Mouse (Mus musculus) heart, embryonic 14.5 days (tissue): ENCODE results near the gene Grik2. TPM values are rescaled to one million over a fixed set of nuclear protein-coding genes. Genes with fewer than 3 reads are reported as not detected.
"Not testable (repeated sequence)": the region's sequence is repeated elsewhere in the genome, so short reads cannot be mapped to it uniquely, and the experiment has no call there.

ENCODE experiments used
- ATAC-seq: fragments of 200-750 bp; cut with Nextera tagmentation; 2 replicates; pipeline ENCODE4 v1.8.0; 2017; ENCODE audit warnings: low read depth, moderate TSS enrichment; ENCODE audit not compliant: insufficient number of reproducible peaks, insufficient read depth, low FRiP score
- H3K27ac ChIP-seq, 2 experiments: fragments of 200-500 bp in 1 of 2; fragments of 300-500 bp in 1 of 2; sonication (generic) in 1 of 2; replicated peaks in 1 of 2; 2 replicates each; pipeline ENCODE4 v1.5.1; 2012 to 2014; ENCODE audit warnings: low read depth in 2 of 2, low read length in 2 of 2, control low read depth in 1 of 2, mild to moderate bottlenecking in 1 of 2, mixed read lengths in 1 of 2; ENCODE audit not compliant: control insufficient read depth in 1 of 2, insufficient read depth in 1 of 2
- H3K27me3 ChIP-seq: fragments of 300-500 bp; sonication (generic); 2 replicates; pipeline ENCODE4 v1.6.1; 2014; ENCODE audit warnings: mild to moderate bottlenecking, low read length, control low read depth; ENCODE audit not compliant: control insufficient read depth, insufficient read depth
- H3K36me3 ChIP-seq: fragments of 300-500 bp; sonication (generic); 2 replicates; pipeline ENCODE4 v1.6.1; 2014; ENCODE audit warnings: mild to moderate bottlenecking, control low read depth, low read length, mixed read lengths; ENCODE audit not compliant: control insufficient read depth, insufficient read depth
- H3K4me1 ChIP-seq, 2 experiments: fragments of 200-500 bp in 1 of 2; fragments of 300-500 bp in 1 of 2; sonication (generic) in 1 of 2; 2 replicates each; pipeline ENCODE4 v1.6.1; 2012 to 2014; ENCODE audit warnings: low read length in 2 of 2, control low read depth in 1 of 2, mixed read lengths in 1 of 2; ENCODE audit not compliant: control insufficient read depth in 2 of 2, insufficient read depth in 2 of 2
- H3K4me2 ChIP-seq: fragments of 300-500 bp; sonication (generic); 2 replicates; pipeline ENCODE4 v1.6.1; 2014; ENCODE audit warnings: mild to moderate bottlenecking, low read length
- H3K4me3 ChIP-seq, 2 experiments: fragments of 200-500 bp in 1 of 2; fragments of 300-500 bp in 1 of 2; sonication (generic) in 1 of 2; 2 replicates each; pipeline ENCODE4 v1.5.1; 2012 to 2014; ENCODE audit warnings: low read length in 2 of 2, mild to moderate bottlenecking in 2 of 2, control low read depth in 1 of 2, low read depth in 1 of 2, moderate library complexity in 1 of 2; ENCODE audit not compliant: control insufficient read depth in 1 of 2, insufficient read depth in 1 of 2
- H3K9ac ChIP-seq: fragments of 300-500 bp; sonication (generic); 2 replicates; pipeline ENCODE4 v1.6.1; 2014; ENCODE audit warnings: mild to moderate bottlenecking, low read length
- H3K9me3 ChIP-seq: fragments of 300-500 bp; sonication (generic); 2 replicates; pipeline ENCODE4 v1.6.1; 2016; ENCODE audit warnings: low read length, control low read depth; ENCODE audit not compliant: control insufficient read depth
- WGBS: fragments of 180-500 bp; shearing (Covaris S2); extraction: QIAGEN DNeasy Blood & Tissue Kit; methylation state at CpG from one replicate; pipeline ENCODE4 v1.1.7; 2014; 5-methylcytosine and 5-hydroxymethylcytosine counted together
- polyA plus RNA-seq: library from polyadenylated mRNA; unstranded; fragments of >200 nt; fragmentation: Nextera tagmentation; extraction: Ambion mirVana; gene quantifications from 2 replicates; pipeline ENCODE4 v1.2.1, GENCODE M21; 2014

Grik2 gene
- polyA plus RNA-seq, 1 experiment from 2014 or later: 1.9 TPM

DNA sequence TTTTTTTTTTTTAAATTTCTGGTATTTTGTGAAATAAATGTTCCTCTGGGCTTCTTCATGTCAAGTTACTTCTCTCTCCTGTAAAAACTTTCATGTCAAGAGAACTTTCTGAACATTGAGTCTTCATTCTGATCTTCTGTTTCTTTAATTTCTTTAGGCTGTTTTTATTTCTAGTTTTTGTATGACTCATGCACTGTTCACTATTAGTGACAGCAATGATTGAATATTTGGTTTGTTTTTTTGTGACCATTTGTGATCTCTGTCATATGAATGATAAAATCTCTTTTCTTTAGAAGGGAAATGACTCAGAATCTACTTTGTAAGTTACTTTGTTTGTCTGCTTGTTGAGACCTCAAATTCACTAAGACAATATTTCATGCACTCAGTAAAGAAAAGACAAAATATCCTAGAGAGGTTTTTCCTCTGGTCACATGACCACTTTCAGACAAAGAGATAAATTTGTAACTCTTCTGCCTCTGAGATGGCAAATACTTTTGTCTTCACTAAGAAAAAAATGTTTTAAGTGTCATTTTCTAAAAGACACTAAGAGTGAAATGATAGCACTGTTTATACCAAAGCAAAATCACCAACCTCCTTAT, 596.7 kb downstream of the Grik2 start:
- H3K36me3 ChIP-seq: no peaks in the 10 kb centered on the region
- no peaks in the 10 kb centered on the region for H3K4me1 ChIP-seq
- H3K27me3 ChIP-seq: no peaks in the 10 kb centered on the region
- no peaks in the 10 kb centered on the region for H3K9me3 ChIP-seq
- no peak for ATAC-seq
- H3K4me3 ChIP-seq: no peak overlapping the region
- H3K9ac ChIP-seq: no peak overlapping the region
- H3K4me2 ChIP-seq: no peak overlapping the region
- no peak overlapping the region for H3K27ac ChIP-seq

DNA sequence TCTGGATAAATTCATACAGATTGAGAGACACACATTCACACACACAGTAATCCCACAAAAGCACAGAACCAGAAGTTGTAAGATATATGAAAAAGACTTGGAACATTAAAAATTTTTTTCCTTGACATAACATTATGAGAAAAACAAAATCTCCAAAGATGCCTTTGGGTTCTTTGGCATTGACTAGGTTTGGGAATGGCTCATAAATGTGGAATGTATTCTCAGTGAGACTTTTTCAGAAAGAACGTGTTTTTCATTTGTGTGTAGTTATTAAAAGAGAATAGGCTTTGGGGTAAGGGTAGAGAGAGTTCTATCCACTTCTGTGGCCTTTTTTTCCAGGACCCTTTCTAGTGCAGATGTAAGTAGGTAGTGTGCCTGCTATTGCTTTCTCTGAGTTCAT, 597.3 kb downstream of the Grik2 start:
- H3K36me3 ChIP-seq: no peaks in the 10 kb centered on the region
- no peaks in the 10 kb centered on the region for H3K4me1 ChIP-seq
- ATAC-seq: no peak
- no peak overlapping the region for H3K4me2 ChIP-seq
- no peak overlapping the region for H3K27ac ChIP-seq
- no peaks in the 10 kb centered on the region for H3K27me3 ChIP-seq
- H3K9ac ChIP-seq: no peak overlapping the region
- no peak overlapping the region for H3K4me3 ChIP-seq
- WGBS: 73% methylated on average over 1 of the region's 1 CpGs
- H3K9me3 ChIP-seq: no peaks in the 10 kb centered on the region

GRCm38 (mm10) chr10:49154134-49154533, 634.4 kb downstream of the Grik2 start:
- Histone ChIP-seq H3K4me3 (no peak overlapping the region), H3K9ac (no peak overlapping the region), H3K4me1 (no peaks in the 10 kb centered on the region), H3K4me2 (no peak overlapping the region), H3K27ac (no peak overlapping the region), H3K27me3 (no peaks in the 10 kb centered on the region), H3K9me3 (no peaks in the 10 kb centered on the region), H3K36me3 (no peaks in the 10 kb centered on the region)
- 82% methylated on average over 4 of the region's 4 CpGs for WGBS
- ATAC-seq: no peak

DNA sequence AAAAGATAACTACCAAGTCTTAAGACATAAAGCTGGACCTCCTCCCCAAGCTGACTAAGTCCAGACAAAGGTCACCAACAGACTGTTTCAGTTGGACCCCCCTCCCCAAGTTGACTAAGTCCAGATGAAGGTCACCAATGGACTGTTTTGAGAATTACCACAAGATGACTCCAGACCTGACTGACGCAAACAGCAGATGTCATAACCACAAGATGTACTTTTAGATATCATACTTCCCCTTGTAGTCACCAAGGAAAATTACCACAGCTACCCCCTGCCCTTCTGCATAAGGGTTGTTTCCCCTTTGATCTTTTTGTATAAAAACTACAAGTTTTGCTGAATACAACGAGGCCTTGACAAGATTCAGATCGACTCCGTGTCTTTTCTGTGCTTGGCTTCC, 637.1 kb downstream of the Grik2 start:
- H3K4me2 ChIP-seq, H3K9me3 ChIP-seq, ATAC-seq, H3K27ac ChIP-seq, H3K36me3 ChIP-seq, H3K9ac ChIP-seq, H3K27me3 ChIP-seq, H3K4me1 ChIP-seq, H3K4me3 ChIP-seq: not testable (repeated sequence)
- 88% methylated on average over 4 of the region's 4 CpGs for WGBS

DNA sequence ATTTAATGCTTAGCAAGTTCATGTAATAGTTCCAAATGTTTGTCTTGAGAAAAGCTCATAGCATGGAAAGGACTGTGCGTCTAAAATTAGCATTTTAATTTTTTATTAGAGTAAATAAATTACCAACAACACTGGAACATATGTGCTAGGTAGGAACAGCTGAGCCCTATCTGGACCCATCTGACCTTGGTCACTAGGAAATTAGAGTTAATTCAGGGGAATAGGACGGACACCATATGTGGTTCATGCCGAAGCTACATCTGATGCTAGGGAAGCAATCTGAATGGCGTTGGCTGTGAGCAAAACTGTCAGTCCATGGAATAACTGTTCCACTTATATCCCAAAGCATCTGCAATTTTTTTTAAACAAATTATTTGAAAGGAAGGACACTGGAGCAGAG, 638.9 kb downstream of the Grik2 start:
- no peak for ATAC-seq
- H3K27ac ChIP-seq: no peak overlapping the region
- no peak overlapping the region for H3K4me3 ChIP-seq
- no peak overlapping the region for H3K4me2 ChIP-seq
- H3K36me3 ChIP-seq: no peaks in the 10 kb centered on the region
- H3K27me3 ChIP-seq: no peaks in the 10 kb centered on the region
- no peaks in the 10 kb centered on the region for H3K4me1 ChIP-seq
- H3K9ac ChIP-seq: no peak overlapping the region
- 93% methylated on average over 4 of the region's 4 CpGs for WGBS
- no peaks in the 10 kb centered on the region for H3K9me3 ChIP-seq

DNA sequence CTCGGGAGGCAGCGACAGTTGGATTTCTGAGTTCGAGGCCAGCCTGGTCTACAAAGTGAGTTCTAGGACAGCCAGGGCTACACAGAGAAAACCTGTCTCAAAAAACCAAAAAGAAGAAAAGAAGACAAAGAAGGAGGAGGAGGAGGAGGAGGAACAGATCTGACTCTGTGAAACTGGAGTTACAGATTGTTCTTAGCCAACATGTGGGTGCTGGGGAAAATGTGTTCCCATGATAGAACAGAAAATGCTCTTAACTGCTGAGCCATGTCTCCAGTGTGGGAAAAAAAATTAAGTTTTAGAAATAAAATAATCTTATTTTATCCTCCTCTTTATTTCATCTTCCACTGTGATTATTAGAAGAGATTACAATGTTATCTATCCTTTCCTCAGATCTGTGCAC, 645.9 kb downstream of the Grik2 start:
- no peak overlapping the region for H3K9ac ChIP-seq
- ATAC-seq: no peak
- WGBS: 84% methylated on average over 3 of the region's 3 CpGs
- no peaks in the 10 kb centered on the region for H3K4me1 ChIP-seq
- H3K27me3 ChIP-seq: no peaks in the 10 kb centered on the region
- no peak overlapping the region for H3K4me2 ChIP-seq
- H3K27ac ChIP-seq: no peak overlapping the region
- no peak overlapping the region for H3K4me3 ChIP-seq
- H3K36me3 ChIP-seq: no peaks in the 10 kb centered on the region
- no peaks in the 10 kb centered on the region for H3K9me3 ChIP-seq

GRCm38 (mm10) chr10:49136816-49137215, 651.8 kb downstream of the Grik2 start:
- Histone ChIP-seq H3K4me3 (no peak overlapping the region), H3K9ac (no peak overlapping the region), H3K4me1 (no peaks in the 10 kb centered on the region), H3K9me3 (no peaks in the 10 kb centered on the region), H3K27ac (no peak overlapping the region), H3K36me3 (no peaks in the 10 kb centered on the region), H3K4me2 (no peak overlapping the region), H3K27me3 (no peaks in the 10 kb centered on the region)
- ATAC-seq: no peak

DNA sequence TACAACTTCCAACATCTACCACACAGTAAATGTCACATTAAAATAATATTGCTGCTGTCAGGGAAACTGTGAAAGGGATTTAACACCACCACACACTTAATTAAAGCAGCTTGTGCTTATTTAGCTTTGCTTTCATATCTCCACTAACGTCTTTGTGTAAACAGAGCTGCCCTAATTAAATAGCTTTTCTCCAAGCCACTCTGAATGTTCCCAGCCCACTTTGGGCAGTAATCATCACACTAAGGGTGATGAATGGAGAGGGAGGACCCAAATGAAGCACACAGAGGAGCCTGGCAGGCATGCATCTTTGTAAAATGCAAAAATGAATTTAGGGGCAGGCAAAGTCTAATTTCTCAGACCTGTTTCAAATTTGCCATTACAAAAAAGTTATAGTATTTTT, 657.3 kb downstream of the Grik2 start:
- no peak overlapping the region for H3K27ac ChIP-seq
- H3K27me3 ChIP-seq: no peaks in the 10 kb centered on the region
- 8% methylated on average over 1 of the region's 1 CpGs for WGBS
- H3K36me3 ChIP-seq: no peaks in the 10 kb centered on the region
- H3K4me3 ChIP-seq: no peak overlapping the region
- no peaks in the 10 kb centered on the region for H3K9me3 ChIP-seq
- no peak for ATAC-seq
- no peaks in the 10 kb centered on the region for H3K4me1 ChIP-seq
- H3K4me2 ChIP-seq: no peak overlapping the region
- no peak overlapping the region for H3K9ac ChIP-seq
